Mouse (Mus musculus) liver, embryonic 16.5 days (tissue): ENCODE data around the gene Plac9a. TPM values are rescaled to one million over a fixed set of nuclear protein-coding genes. Genes with fewer than 3 reads are reported as not detected.

Source experiments
- polyA plus RNA-seq: library from polyadenylated mRNA; unstranded; fragments of >200 nt; fragmentation: Nextera tagmentation; extraction: Ambion mirVana; gene quantifications from 2 replicates; pipeline ENCODE4 v1.2.1, GENCODE M21; 2015

Gene Plac9a
- polyA plus RNA-seq, 1 experiment from 2014 or later, result not detected

Other genes with a start within 250 kb of the Plac9a start
- gene Ppif, start 208.9 kb downstream of the Plac9a start, polyA plus RNA-seq, result 20.5 and 26.0 TPM in 2 replicates
- 4.5 and 5.5 TPM in 2 replicates for gene Zcchc24, start 134.1 kb downstream of the Plac9a start, polyA plus RNA-seq
- 11.4 and 13.3 TPM in 2 replicates for gene Anxa11, start 60.9 kb downstream of the Plac9a start, polyA plus RNA-seq
- 1.5 and 1.8 TPM in 2 replicates for gene Tmem254a, start 24.6 kb upstream of the Plac9a start, polyA plus RNA-seq
- not detected in 2 replicates for gene Cphx1, start 35.2 kb upstream of the Plac9a start, polyA plus RNA-seq
- 0.04 TPM in 1 of 2 replicates, not detected in the other for gene Duxbl1, start 75.5 kb upstream of the Plac9a start, polyA plus RNA-seq
- gene Gm9780, start 139.6 kb upstream of the Plac9a start, polyA plus RNA-seq, result 2.6 and 4.2 TPM in 2 replicates
- 8.7 and 9.3 TPM in 2 replicates for gene Tmem254c, start 164.3 kb upstream of the Plac9a start, polyA plus RNA-seq
- gene Cphx2, start 178.4 kb upstream of the Plac9a start, polyA plus RNA-seq, result not detected in 2 replicates
- gene Cphx3, start 179.2 kb upstream of the Plac9a start, polyA plus RNA-seq, result 0.15 TPM in 1 of 2 replicates, not detected in the other
- not detected in 2 replicates for gene Duxbl2, start 215.2 kb upstream of the Plac9a start, polyA plus RNA-seq